Comparison of ENCODE assay signal across 13 mouse cellular contexts in genomic region chr10:107300587-107301248, GRCm38 (mm10). TPM values are rescaled to one million over a fixed set of nuclear protein-coding genes. Genes with fewer than 3 reads are reported as not detected.
"Had no signal": no experiment of that assay in that cellular context is flagged by ENCODE, and none has a peak within 500 bp of the region (broad histone marks: within the 10 kb centered on the region; RNA-seq: fewer than 3 reads in every experiment).

No protein-coding gene starts in this region.

- DNase-seq: kidney, adult 11 months; kidney, postnatal 14 days; lung, postnatal 36 days; right cerebral cortex, postnatal 14 days; thymus, adult 18-20 months; thymus, postnatal 14 days had no signal

- H3K4me1 ChIP-seq: hindbrain, embryonic 13.5 days; limb, embryonic 12.5 days; lung, embryonic 15.5 days; midbrain, embryonic 13.5 days had no signal

- H3K27ac ChIP-seq: hindbrain, embryonic 13.5 days; hindbrain, postnatal 0 days; left cerebral cortex, adult 2 months; limb, embryonic 12.5 days; lung, embryonic 15.5 days; midbrain, embryonic 13.5 days had no signal

- H3K27me3 ChIP-seq: hindbrain, embryonic 13.5 days; limb, embryonic 12.5 days; lung, embryonic 15.5 days; midbrain, embryonic 13.5 days had no signal

- ATAC-seq: hindbrain, postnatal 0 days; midbrain, embryonic 13.5 days had no signal

- H3K9ac ChIP-seq: hindbrain, embryonic 13.5 days; limb, embryonic 12.5 days; lung, embryonic 15.5 days; midbrain, embryonic 13.5 days had no signal

- H3K9me3 ChIP-seq: hindbrain, embryonic 13.5 days; limb, embryonic 12.5 days; lung, embryonic 15.5 days; midbrain, embryonic 13.5 days had no signal

- H3K4me3 ChIP-seq: hindbrain, embryonic 13.5 days; left cerebral cortex, adult 2 months; limb, embryonic 12.5 days; lung, embryonic 15.5 days; midbrain, embryonic 13.5 days had no signal

- H3K36me3 ChIP-seq: hindbrain, embryonic 13.5 days; limb, embryonic 12.5 days; lung, embryonic 15.5 days; midbrain, embryonic 13.5 days had no signal

- H3K4me2 ChIP-seq: hindbrain, embryonic 13.5 days; limb, embryonic 12.5 days; lung, embryonic 15.5 days; midbrain, embryonic 13.5 days had no signal

RNA-seq across cellular contexts. Expression of gene Lin7a, which starts 29.2 kb away (rescaled TPM):
- total RNA-seq: megakaryocyte progenitor cell, adult 5-6 weeks had no signal
